In the genomic region with DNA sequence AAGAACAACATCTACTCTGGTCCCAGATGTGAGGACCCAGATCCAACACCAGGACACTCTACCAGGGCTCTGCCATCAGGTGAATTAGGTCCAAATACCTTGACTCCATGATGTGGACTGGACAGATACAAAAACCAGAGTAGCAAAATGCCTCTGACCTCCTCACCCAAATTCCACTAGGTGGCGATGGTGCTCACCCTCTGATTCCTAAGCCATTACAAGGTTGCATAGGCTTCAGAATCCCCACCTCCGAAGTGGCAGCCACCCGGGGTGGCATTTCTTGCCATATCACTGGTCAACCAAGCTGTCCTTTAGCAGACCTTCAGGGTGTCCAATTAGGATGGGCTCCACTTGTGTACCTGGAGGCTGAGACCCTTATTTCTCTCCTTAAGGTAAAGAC, we compare ENCODE assay signal across 17 mouse cellular contexts. TPM values are rescaled to one million over a fixed set of nuclear protein-coding genes. Genes with fewer than 3 reads are reported as not detected.
DNase-seq lines count a peak whose midpoint lies in the region; ATAC-seq and TF ChIP-seq lines count a peak whose summit lies in the region.
"Not testable (repeated sequence)": the region's sequence is repeated elsewhere in the genome, so short reads cannot be mapped to it uniquely, and the experiment has no call there.
"Had no signal": no experiment of that assay in that cellular context is flagged by ENCODE, and none has a peak within 500 bp of the region (broad histone marks: within the 10 kb centered on the region; RNA-seq: fewer than 3 reads in every experiment).

No protein-coding gene starts in this region.

- DNase-seq in CD4-positive helper T cell, adult 2 months (ENCODE audit: low read depth, low spot score) = peak; percentile 50
- peak; percentile 20 to 31 for DNase-seq in cerebellum, postnatal 14 days
- DNase-seq in hindbrain, embryonic 11.5 days (ENCODE audit: low spot score) = peak; percentile 21
- not testable (repeated sequence) for DNase-seq in layer of hippocampus, adult 2 months (ENCODE audit: low spot score in 2 of 2)
- DNase-seq in retina, postnatal 1 day = peak; percentile 50

- TF ChIP-seq CTCF in layer of hippocampus, adult 2 months (conservative IDR thresholded peaks at IDR 0.05) = peak; percentile 63

- not testable (repeated sequence) for H3K36me3 ChIP-seq in hindbrain, embryonic 11.5 days (ENCODE audit: control insufficient read depth, insufficient read depth, low read length)

- H3K27me3 ChIP-seq in hindbrain, embryonic 11.5 days (ENCODE audit: control insufficient read depth, insufficient read depth, low read length) = not testable (repeated sequence)

- not testable (repeated sequence) for H3K4me1 ChIP-seq in hindbrain, embryonic 11.5 days (replicated peaks; ENCODE audit: control insufficient read depth, insufficient read depth, low read length)

- peak; percentile 49 for ATAC-seq in activated CD4-positive, CD25-positive, alpha-beta regulatory T cell, adult 4 months
- ATAC-seq in erythroid progenitor cell, adult 5-6 weeks (replicated peaks; ENCODE audit: low FRiP score, poor library complexity, severe bottlenecking) = peak; percentile 63
- ATAC-seq in hindbrain, embryonic 11.5 days (ENCODE audit: low FRiP score) = not testable (repeated sequence)
- ATAC-seq in megakaryocyte, adult 5-6 weeks (ENCODE audit: poor library complexity, severe bottlenecking) = peak; percentile 70

- WGBS in hindbrain, embryonic 11.5 days = 40% methylated on average over 2 of the region's 3 CpGs

- H3K27ac ChIP-seq in hindbrain, embryonic 11.5 days (ENCODE audit: low read depth, low read length); layer of hippocampus, adult 2 months: not testable (repeated sequence)

- not testable (repeated sequence) for H3K4me3 ChIP-seq in hindbrain, embryonic 11.5 days (ENCODE audit: low read depth, low read length); layer of hippocampus, adult 2 months

- H3K4me2 ChIP-seq in hindbrain, embryonic 11.5 days (replicated peaks; ENCODE audit: low read depth, low read length) = not testable (repeated sequence)

- not testable (repeated sequence) for H3K9ac ChIP-seq in hindbrain, embryonic 11.5 days (ENCODE audit: low read depth, low read length)

- H3K9me3 ChIP-seq in hindbrain, embryonic 11.5 days (ENCODE audit: control insufficient read depth, low read length) = not testable (repeated sequence)

RNA-seq across cellular contexts. Expression of gene Apol9b, which starts 1.7 kb away (rescaled TPM):
- 10 to 100 TPM; 43.8 to 61.2 TPM for polyA plus RNA-seq in activated CD4-positive, CD25-positive, alpha-beta regulatory T cell, adult 4 months (2017; shearing (Covaris generic))
- total RNA-seq in erythroid progenitor cell, adult 5-6 weeks (2015; ENCODE audit: low replicate concordance) = 1.1 TPM in 1 of 2 replicates, not detected in the other
- not detected in 2 replicates for total RNA-seq in erythroid progenitor cell, adult 5-6 weeks (2017; ENCODE audit: low replicate concordance)
- polyA plus RNA-seq in hindbrain, embryonic 11.5 days (2014; fragmentation: Nextera tagmentation; extraction: Ambion mirVana) = not detected in 2 replicates
- not detected for total RNA-seq in layer of hippocampus, adult 2 months (2021)
- total RNA-seq in megakaryocyte, adult 5-6 weeks (2015) = not detected in 2 replicates
- not detected in 2 replicates for total RNA-seq in megakaryocyte, adult 5-6 weeks (2017)
- total RNA-seq: ES-E14; gastrocnemius, postnatal 10 days; layer of hippocampus, postnatal 10 days had no signal
- polyA plus RNA-seq: embryonic facial prominence, embryonic 12.5 days; forebrain, embryonic 13.5 days; hindbrain, embryonic 13.5 days; neural tube, embryonic 11.5 days had no signal

RNA-seq across cellular contexts. Expression of gene Apol7e, which starts 28.5 kb away (rescaled TPM):
- polyA plus RNA-seq in activated CD4-positive, CD25-positive, alpha-beta regulatory T cell, adult 4 months (2017; shearing (Covaris generic)) = 10 to 100 TPM; 36.7 to 51.7 TPM
- 0.84 TPM in 1 of 2 replicates, not detected in the other for total RNA-seq in erythroid progenitor cell, adult 5-6 weeks (2015; ENCODE audit: low replicate concordance)
- not detected in 2 replicates for total RNA-seq in erythroid progenitor cell, adult 5-6 weeks (2017; ENCODE audit: low replicate concordance)
- not detected in 2 replicates for polyA plus RNA-seq in hindbrain, embryonic 11.5 days (2014; fragmentation: Nextera tagmentation; extraction: Ambion mirVana)
- total RNA-seq in layer of hippocampus, adult 2 months (2021) = not detected
- total RNA-seq in megakaryocyte, adult 5-6 weeks (2015) = 1.4 and 3.2 TPM in 2 replicates
- 0.66 and 1.6 TPM in 2 replicates for total RNA-seq in megakaryocyte, adult 5-6 weeks (2017)
- total RNA-seq: gastrocnemius, postnatal 10 days; layer of hippocampus, postnatal 10 days; left cerebral cortex, postnatal 36 days had no signal
- polyA plus RNA-seq: embryonic facial prominence, embryonic 12.5 days; forebrain, embryonic 13.5 days; hindbrain, embryonic 13.5 days; neural tube, embryonic 11.5 days had no signal

RNA-seq across cellular contexts. Expression of gene Apol8, which starts 29.7 kb away (rescaled TPM):
- not detected for polyA plus RNA-seq in activated CD4-positive, CD25-positive, alpha-beta regulatory T cell, adult 4 months (2017; shearing (Covaris generic))
- 160 and 228 TPM in 2 replicates for total RNA-seq in erythroid progenitor cell, adult 5-6 weeks (2015; ENCODE audit: low replicate concordance)
- 210 and 246 TPM in 2 replicates for total RNA-seq in erythroid progenitor cell, adult 5-6 weeks (2017; ENCODE audit: low replicate concordance)
- polyA plus RNA-seq in hindbrain, embryonic 11.5 days (2014; fragmentation: Nextera tagmentation; extraction: Ambion mirVana) = 0.06 and 0.20 TPM in 2 replicates
- 1 to 10 TPM; 5.7 to 7.4 TPM for total RNA-seq in layer of hippocampus, adult 2 months (2021)
- 0.16 and 1.3 TPM in 2 replicates for total RNA-seq in megakaryocyte, adult 5-6 weeks (2015)
- total RNA-seq in megakaryocyte, adult 5-6 weeks (2017) = 0.16 and 0.26 TPM in 2 replicates
- total RNA-seq: adrenal gland, adult 18-20 months had no signal

Comparison
In these comparisons a context has a peak if more than half of its experiments do, and no peak if none do; other contexts are left out.
1. RNA of gene Apol8, which starts 29.7 kb away (total RNA-seq): 160 to 246 TPM in erythroid progenitor cell, adult 5-6 weeks; 5.7 to 7.4 TPM in layer of hippocampus, adult 2 months and 0.16 to 1.3 TPM in megakaryocyte, adult 5-6 weeks; every median in the first group is over 10 times any median in the second.